Mouse (Mus musculus) heart, adult 2 months (tissue): ENCODE results near the gene Bend7.

Experiments
- CTCF ChIP-seq: fragments of 200-600 bp; IDR thresholded peaks from 2 replicates; pipeline ENCODE4 v1.8.1; 2022; ENCODE audit warnings: antibody characterized with exemption, mild to moderate bottlenecking, moderate library complexity
- EP300 ChIP-seq: fragments of 200-500 bp; IDR thresholded peaks from 2 replicates; pipeline ENCODE4 v1.6.1; 2011; ENCODE audit warnings: low read depth, low read length, control low read depth; ENCODE audit not compliant: insufficient read depth
- POLR2A ChIP-seq: fragments of 200-500 bp; IDR thresholded peaks from 2 replicates; pipeline ENCODE4 v1.6.1; 2011; ENCODE audit warnings: mild to moderate bottlenecking, low read depth, low read length, control low read depth; ENCODE audit not compliant: insufficient read depth

GRCm38 (mm10) chr2:4820230-4820629 is 102.6 kb downstream of the Bend7 start:
- no peak for TF ChIP-seq CTCF
- no peak for TF ChIP-seq EP300
- no peak for TF ChIP-seq POLR2A
